ENCODE assay signal across 27 mouse cellular contexts in genomic region chr8:106520578-106520977, GRCm38 (mm10). TPM values are rescaled to one million over a fixed set of nuclear protein-coding genes. Genes with fewer than 3 reads are reported as not detected.
DNase-seq lines count a peak whose midpoint lies in the region; ATAC-seq lines count a peak whose summit lies in the region.
"Had no signal": no experiment of that assay in that cellular context is flagged by ENCODE, and none has a peak within 500 bp of the region (broad histone marks: within the 10 kb centered on the region; RNA-seq: fewer than 3 reads in every experiment).

No protein-coding gene starts in this region.

- peak overlapping the region; percentile 79 for H3K27ac ChIP-seq in heart, embryonic 15.5 days
- H3K27ac ChIP-seq in embryonic facial prominence, embryonic 13.5 days: peak overlapping the region; percentile 39; the same call in 1 of the 2 replicates
- peak overlapping the region; percentile 39; the same call in 1 of the 2 replicates for H3K27ac ChIP-seq in embryonic facial prominence, embryonic 15.5 days (replicated peaks)
- H3K27ac ChIP-seq in limb, embryonic 15.5 days: no peak overlapping the region; the same call in 1 of the 2 replicates
- H3K27ac ChIP-seq: hindbrain, embryonic 12.5 days; kidney, postnatal 0 days had no signal

- no peak overlapping the region for H3K4me3 ChIP-seq in heart, embryonic 15.5 days
- no peak overlapping the region for H3K4me3 ChIP-seq in embryonic facial prominence, embryonic 13.5 days
- no peak overlapping the region for H3K4me3 ChIP-seq in embryonic facial prominence, embryonic 15.5 days (replicated peaks)
- no peak overlapping the region for H3K4me3 ChIP-seq in limb, embryonic 15.5 days
- H3K4me3 ChIP-seq: hindbrain, embryonic 12.5 days had no signal

- no peaks in the 10 kb centered on the region for H3K9me3 ChIP-seq in heart, embryonic 15.5 days (replicated peaks)
- no peaks in the 10 kb centered on the region for H3K9me3 ChIP-seq in embryonic facial prominence, embryonic 13.5 days
- no peaks in the 10 kb centered on the region for H3K9me3 ChIP-seq in embryonic facial prominence, embryonic 15.5 days (replicated peaks)
- H3K9me3 ChIP-seq in limb, embryonic 15.5 days: no peaks in the 10 kb centered on the region
- H3K9me3 ChIP-seq: hindbrain, embryonic 12.5 days had no signal

- no peak for DNase-seq in heart, postnatal 4 days
- no peak for DNase-seq in adipocyte (ENCODE audit: low spot score)
- no peak for DNase-seq in cerebellum, adult 8-10 months
- DNase-seq: adrenal gland, adult 2 months; cerebellum, adult 2 months; gastrocnemius, postnatal 14 days; lung, adult 18-20 months; lung, postnatal 36 days; right cerebral cortex, postnatal 14 days; spleen, adult 18-20 months had no signal

- 0 out of 2 replicates have a peak overlapping the region, but pooled peaks have one; percentile 23 for H3K9ac ChIP-seq in heart, embryonic 15.5 days
- no peak overlapping the region for H3K9ac ChIP-seq in embryonic facial prominence, embryonic 13.5 days
- no peak overlapping the region for H3K9ac ChIP-seq in embryonic facial prominence, embryonic 15.5 days
- H3K9ac ChIP-seq in limb, embryonic 15.5 days: no peak overlapping the region
- H3K9ac ChIP-seq: hindbrain, embryonic 12.5 days had no signal

- H3K4me1 ChIP-seq in heart, embryonic 15.5 days (replicated peaks): peaks cover 67% of the 10 kb centered on the region
- peaks cover 35% of the 10 kb centered on the region for H3K4me1 ChIP-seq in embryonic facial prominence, embryonic 13.5 days
- peaks cover 30% of the 10 kb centered on the region for H3K4me1 ChIP-seq in embryonic facial prominence, embryonic 15.5 days
- peaks cover 50% of the 10 kb centered on the region for H3K4me1 ChIP-seq in limb, embryonic 15.5 days
- H3K4me1 ChIP-seq: hindbrain, embryonic 12.5 days had no signal

- H3K36me3 ChIP-seq in heart, embryonic 15.5 days: no peaks in the 10 kb centered on the region
- H3K36me3 ChIP-seq in embryonic facial prominence, embryonic 13.5 days: no peaks in the 10 kb centered on the region
- H3K36me3 ChIP-seq in embryonic facial prominence, embryonic 15.5 days: no peaks in the 10 kb centered on the region
- no peaks in the 10 kb centered on the region for H3K36me3 ChIP-seq in limb, embryonic 15.5 days
- H3K36me3 ChIP-seq: hindbrain, embryonic 12.5 days had no signal

- no peak for ATAC-seq in heart, embryonic 15.5 days (replicated peaks; ENCODE audit: insufficient number of reproducible peaks, insufficient read depth, low FRiP score, low read depth)
- ATAC-seq in embryonic facial prominence, embryonic 13.5 days (ENCODE audit: insufficient number of reproducible peaks, insufficient read depth, low FRiP score, low TSS enrichment, low read depth): no peak
- no peak for ATAC-seq in embryonic facial prominence, embryonic 15.5 days (ENCODE audit: insufficient number of reproducible peaks, low FRiP score, low TSS enrichment, low read depth)
- peak; percentile 37; the same call in 1 of the 2 replicates for ATAC-seq in limb, embryonic 15.5 days (ENCODE audit: insufficient number of reproducible peaks, low FRiP score, low TSS enrichment, low read depth)
- ATAC-seq: inflammation-experienced regulatory T-cells, adult 6 months; midbrain, embryonic 16.5 days had no signal

- 57% methylated on average over 7 of the region's 7 CpGs for WGBS in heart, embryonic 15.5 days
- WGBS in embryonic facial prominence, embryonic 13.5 days: 69% methylated on average over 7 of the region's 7 CpGs
- 58% methylated on average over 7 of the region's 7 CpGs for WGBS in embryonic facial prominence, embryonic 15.5 days
- 64% methylated on average over 7 of the region's 7 CpGs for WGBS in limb, embryonic 15.5 days

- H3K4me2 ChIP-seq in heart, embryonic 15.5 days: no peak overlapping the region
- no peak overlapping the region for H3K4me2 ChIP-seq in embryonic facial prominence, embryonic 13.5 days
- H3K4me2 ChIP-seq in embryonic facial prominence, embryonic 15.5 days (replicated peaks): no peak overlapping the region
- no peak overlapping the region for H3K4me2 ChIP-seq in limb, embryonic 15.5 days
- H3K4me2 ChIP-seq: hindbrain, embryonic 12.5 days had no signal

- H3K27me3 ChIP-seq in heart, embryonic 15.5 days: no peaks in the 10 kb centered on the region
- H3K27me3 ChIP-seq in embryonic facial prominence, embryonic 13.5 days: no peaks in the 10 kb centered on the region
- H3K27me3 ChIP-seq in embryonic facial prominence, embryonic 15.5 days: no peaks in the 10 kb centered on the region
- no peaks in the 10 kb centered on the region for H3K27me3 ChIP-seq in limb, embryonic 15.5 days
- H3K27me3 ChIP-seq: hindbrain, embryonic 12.5 days had no signal

RNA-seq across cellular contexts. Expression of gene Cdh3, which starts 9.9 kb away (rescaled TPM):
- 17.1 and 21.9 TPM in 2 replicates for polyA plus RNA-seq in heart, embryonic 15.5 days (2015; fragmentation: Nextera tagmentation; extraction: Ambion mirVana)
- 1 to 10 TPM; 8.1 to 9.0 TPM for total RNA-seq in heart, postnatal 4 days (2021)
- polyA plus RNA-seq in embryonic facial prominence, embryonic 13.5 days (2015; fragmentation: Nextera tagmentation; extraction: Ambion mirVana): 21.5 and 22.3 TPM in 2 replicates
- 23.0 and 24.5 TPM in 2 replicates for polyA plus RNA-seq in embryonic facial prominence, embryonic 15.5 days (2015; fragmentation: Nextera tagmentation; extraction: Ambion mirVana)
- 29.3 and 33.3 TPM in 2 replicates for polyA plus RNA-seq in limb, embryonic 15.5 days (2015; fragmentation: Nextera tagmentation; extraction: Ambion mirVana)
- total RNA-seq: neutrophil, adult 5-6 weeks had no signal
- polyA plus RNA-seq: inflammation-experienced regulatory T-cells, adult 6 months had no signal

RNA-seq across cellular contexts. Expression of gene 6030452D12Rik, which starts 20.3 kb away (rescaled TPM):
- not detected in 2 replicates for polyA plus RNA-seq in heart, embryonic 15.5 days (2015; fragmentation: Nextera tagmentation; extraction: Ambion mirVana)
- not detected for total RNA-seq in heart, postnatal 4 days (2021)
- not detected in 2 replicates for polyA plus RNA-seq in embryonic facial prominence, embryonic 13.5 days (2015; fragmentation: Nextera tagmentation; extraction: Ambion mirVana)
- polyA plus RNA-seq in embryonic facial prominence, embryonic 15.5 days (2015; fragmentation: Nextera tagmentation; extraction: Ambion mirVana): not detected in 2 replicates
- polyA plus RNA-seq in limb, embryonic 15.5 days (2015; fragmentation: Nextera tagmentation; extraction: Ambion mirVana): not detected in 2 replicates
- total RNA-seq: adrenal gland, adult 2 months; gastrocnemius, postnatal 14 days; layer of hippocampus, postnatal 14 days; left cerebral cortex, postnatal 10 days; liver, adult 2 months; neutrophil, adult 5-6 weeks had no signal
- polyA plus RNA-seq: adrenal gland, adult 2 months; C2C12; cerebellum, adult 2 months; forebrain, embryonic 11.5 days; frontal cortex, adult 2 months; heart, embryonic 14.5 days; hindbrain, embryonic 12.5 days; inflammation-experienced regulatory T-cells, adult 6 months; kidney, postnatal 0 days; liver, adult 2 months; midbrain, embryonic 16.5 days; thymus, postnatal 0 days had no signal

RNA-seq across cellular contexts. Expression of gene Gm10073, which starts 52.7 kb away (rescaled TPM):
- 6.5 and 8.6 TPM in 2 replicates for polyA plus RNA-seq in heart, embryonic 15.5 days (2015; fragmentation: Nextera tagmentation; extraction: Ambion mirVana)
- 100 to 1,000 TPM; 125 to 128 TPM for total RNA-seq in heart, postnatal 4 days (2021)
- polyA plus RNA-seq in embryonic facial prominence, embryonic 13.5 days (2015; fragmentation: Nextera tagmentation; extraction: Ambion mirVana): 9.8 and 34.6 TPM in 2 replicates
- polyA plus RNA-seq in embryonic facial prominence, embryonic 15.5 days (2015; fragmentation: Nextera tagmentation; extraction: Ambion mirVana): 11.1 and 22.1 TPM in 2 replicates
- 12.4 and 13.3 TPM in 2 replicates for polyA plus RNA-seq in limb, embryonic 15.5 days (2015; fragmentation: Nextera tagmentation; extraction: Ambion mirVana)
